Mouse (Mus musculus) liver, embryonic 15.5 days (tissue): Measurements from ENCODE around the gene Atrn. TPM values are rescaled to one million over a fixed set of nuclear protein-coding genes. Genes with fewer than 3 reads are reported as not detected.
A peak's percentile ranks its signal among the peaks of the same experiment; 100 is the strongest.

Experiments used
- ATAC-seq: fragments of 200-750 bp; cut with Nextera tagmentation; 2 replicates; pipeline ENCODE4 v1.8.0; 2017; ENCODE audit warnings: moderate number of reproducible peaks, mild to moderate bottlenecking, moderate library complexity; ENCODE audit not compliant: insufficient read depth
- H3K27ac ChIP-seq: fragments of 300-500 bp; sonication (generic); replicated peaks from 2 replicates; pipeline ENCODE4 v1.5.1; 2015; ENCODE audit warnings: mild to moderate bottlenecking, inconsistent platforms
- H3K27me3 ChIP-seq: fragments of 300-500 bp; sonication (generic); 2 replicates; pipeline ENCODE4 v1.6.1; 2015; ENCODE audit warnings: mild to moderate bottlenecking, inconsistent platforms
- H3K36me3 ChIP-seq: fragments of 300-500 bp; sonication (generic); replicated peaks from 2 replicates; pipeline ENCODE4 v1.6.1; 2015; ENCODE audit warnings: moderate library complexity, mild to moderate bottlenecking, inconsistent platforms
- H3K4me1 ChIP-seq: fragments of 300-500 bp; sonication (generic); replicated peaks from 2 replicates; pipeline ENCODE4 v1.6.1; 2015; ENCODE audit warnings: inconsistent platforms
- H3K4me2 ChIP-seq: fragments of 300-500 bp; sonication (generic); 2 replicates; pipeline ENCODE4 v1.6.1; 2015; ENCODE audit warnings: moderate library complexity, mild to moderate bottlenecking, inconsistent platforms
- H3K4me3 ChIP-seq: fragments of 300-500 bp; sonication (generic); replicated peaks from 2 replicates; pipeline ENCODE4 v1.5.1; 2015; ENCODE audit warnings: mild to moderate bottlenecking, inconsistent platforms
- H3K9ac ChIP-seq: fragments of 300-500 bp; sonication (generic); 2 replicates; pipeline ENCODE4 v1.6.1; 2015; ENCODE audit warnings: moderate library complexity, mild to moderate bottlenecking, inconsistent platforms
- H3K9me3 ChIP-seq: fragments of 300-500 bp; sonication (generic); replicated peaks from 2 replicates; pipeline ENCODE4 v1.6.1; 2016; ENCODE audit warnings: inconsistent platforms
- WGBS: fragments of 180-500 bp; shearing (Covaris S2); methylation state at CpG from one replicate; pipeline ENCODE4 v1.1.7; 2015; ENCODE audit warnings: mixed read lengths; ENCODE audit not compliant: insufficient replicate concordance; 5-methylcytosine and 5-hydroxymethylcytosine counted together
- polyA plus RNA-seq: library from polyadenylated mRNA; unstranded; fragments of >200 nt; fragmentation: Nextera tagmentation; extraction: Ambion mirVana; gene quantifications from 2 replicates; pipeline ENCODE4 v1.2.1, GENCODE M21; 2015

The Atrn gene
- polyA plus RNA-seq, 1 experiment from 2014 or later = 2.2 TPM

DNA sequence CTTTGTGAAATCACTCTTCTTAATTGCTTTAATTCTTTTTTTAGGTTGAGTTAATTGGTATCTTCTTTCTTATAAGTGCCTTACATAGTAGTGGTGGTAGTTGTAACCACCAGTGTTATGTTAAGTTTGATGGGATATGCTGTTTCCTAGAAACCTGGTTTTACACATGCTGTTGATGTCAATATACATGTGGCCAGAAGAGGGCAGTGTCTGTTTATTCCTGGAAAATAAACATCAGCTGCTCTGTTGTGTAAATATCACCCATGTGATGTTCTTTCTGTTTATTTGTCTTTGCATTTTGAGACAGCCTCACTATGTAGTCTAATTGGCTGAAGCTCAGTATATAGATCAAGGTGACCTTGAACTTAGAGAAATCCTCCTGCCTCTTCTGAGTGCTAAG lies 55.6 kb downstream of the Atrn start:
- no peaks in the 10 kb centered on the region; the same call in 1 of the 2 replicates for H3K4me1 ChIP-seq
- H3K4me2 ChIP-seq = no peak overlapping the region
- no peak overlapping the region for H3K4me3 ChIP-seq
- peaks cover 21% of the 10 kb centered on the region for H3K36me3 ChIP-seq
- H3K9me3 ChIP-seq = no peaks in the 10 kb centered on the region
- no peaks in the 10 kb centered on the region for H3K27me3 ChIP-seq
- H3K27ac ChIP-seq = no peak overlapping the region
- ATAC-seq = no peak
- no peak overlapping the region for H3K9ac ChIP-seq

DNA sequence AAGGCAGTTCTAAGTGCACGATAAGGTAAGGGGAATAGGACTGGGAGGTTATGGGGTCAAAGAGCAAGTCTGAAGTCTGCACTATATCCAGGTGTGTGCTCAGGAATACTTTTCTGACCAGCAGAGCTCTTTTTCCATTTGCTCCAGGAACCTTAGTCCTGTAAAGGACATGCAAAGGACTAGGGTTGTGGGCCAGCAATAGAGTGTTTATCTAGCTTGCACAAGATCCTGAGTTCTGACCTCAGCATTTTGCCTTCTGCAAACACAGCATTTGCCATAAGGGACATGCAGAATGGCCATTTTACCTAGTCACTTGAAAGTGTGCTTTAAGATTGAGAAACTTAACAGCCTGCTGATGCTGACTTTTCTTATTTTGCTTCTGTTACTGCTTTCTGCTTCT lies 58.7 kb downstream of the Atrn start:
- Histone ChIP-seq H3K27me3 (no peaks in the 10 kb centered on the region), H3K9me3 (no peaks in the 10 kb centered on the region), H3K4me2 (no peak overlapping the region), H3K4me1 (peaks cover 10% of the 10 kb centered on the region), H3K27ac (no peak overlapping the region; the same call in 1 of the 2 replicates), H3K4me3 (no peak overlapping the region), H3K36me3 (peaks cover 3% of the 10 kb centered on the region; the same call in 1 of the 2 replicates), H3K9ac (no peak overlapping the region)
- peak; percentile 15; the same call in 1 of the 2 replicates for ATAC-seq
- 74% methylated on average over 1 of the region's 1 CpGs for WGBS

GRCm38 (mm10) chr2:130971030-130971429 lies 64.7 kb downstream of the Atrn start:
- H3K4me3 ChIP-seq = no peak overlapping the region
- peak overlapping the region; percentile 8; the same call in 1 of the 2 replicates for H3K4me2 ChIP-seq
- H3K27ac ChIP-seq = peak overlapping the region; percentile 69
- WGBS = 26% methylated on average over 4 of the region's 4 CpGs
- peaks cover 65% of the 10 kb centered on the region for H3K4me1 ChIP-seq
- H3K9me3 ChIP-seq = no peaks in the 10 kb centered on the region
- H3K36me3 ChIP-seq = peaks cover 34% of the 10 kb centered on the region
- no peaks in the 10 kb centered on the region for H3K27me3 ChIP-seq
- no peak overlapping the region for H3K9ac ChIP-seq
- no peak for ATAC-seq

DNA sequence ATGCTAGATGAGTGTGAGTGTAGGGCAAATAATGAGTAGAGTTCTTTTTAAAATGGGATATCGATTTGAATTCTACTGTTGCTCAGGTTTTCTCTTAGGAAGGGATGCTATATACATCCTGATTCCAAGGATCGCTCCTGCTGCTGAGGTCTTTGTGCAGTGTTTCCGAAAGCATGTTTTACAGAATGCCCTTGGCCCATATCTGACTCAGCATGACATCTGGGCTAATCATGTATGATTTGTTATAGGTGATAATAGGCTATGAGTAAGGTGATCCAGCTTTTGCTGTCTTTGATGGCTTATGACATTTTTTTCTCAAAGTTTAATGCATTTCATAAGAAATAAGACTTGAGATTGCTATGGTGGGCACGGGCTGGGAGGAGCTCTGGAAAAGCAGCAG lies 66.1 kb downstream of the Atrn start:
- no peak overlapping the region for H3K4me2 ChIP-seq
- no peaks in the 10 kb centered on the region for H3K9me3 ChIP-seq
- no peak overlapping the region for H3K9ac ChIP-seq
- H3K36me3 ChIP-seq = peaks cover 38% of the 10 kb centered on the region
- WGBS = 74% methylated on average over 4 of the region's 4 CpGs
- H3K27ac ChIP-seq = peak overlapping the region; percentile 31; the same call in 1 of the 2 replicates
- H3K4me1 ChIP-seq = peaks cover 77% of the 10 kb centered on the region
- no peak overlapping the region for H3K4me3 ChIP-seq
- no peak for ATAC-seq
- no peaks in the 10 kb centered on the region for H3K27me3 ChIP-seq

GRCm38 (mm10) chr2:130974928-130975327 lies 68.6 kb downstream of the Atrn start:
- ATAC-seq = peak; percentile 81
- H3K9me3 ChIP-seq = no peaks in the 10 kb centered on the region
- H3K27me3 ChIP-seq = no peaks in the 10 kb centered on the region
- no peak overlapping the region for H3K4me3 ChIP-seq
- peaks cover 39% of the 10 kb centered on the region for H3K36me3 ChIP-seq
- 19% methylated on average over 1 of the region's 1 CpGs for WGBS
- H3K4me1 ChIP-seq = peaks cover 84% of the 10 kb centered on the region
- H3K9ac ChIP-seq = no peak overlapping the region
- peak overlapping the region; percentile 45 for H3K4me2 ChIP-seq
- H3K27ac ChIP-seq = peak overlapping the region; percentile 81

- Histone ChIP-seq H3K4me2 (peak overlapping the region; percentile 47), H3K9ac (peak overlapping the region; percentile 40; the same call in 1 of the 2 replicates), H3K27me3 (no peaks in the 10 kb centered on the region), H3K36me3 (peaks cover 38% of the 10 kb centered on the region), H3K4me1 (peaks cover 60% of the 10 kb centered on the region), H3K9me3 (no peaks in the 10 kb centered on the region), H3K27ac (peak overlapping the region; percentile 87), H3K4me3 (no peak overlapping the region)
- peak; percentile 82 for ATAC-seq
Measured at GRCm38 (mm10) chr2:130977589-130977988, 71.3 kb downstream of the Atrn start.

DNA sequence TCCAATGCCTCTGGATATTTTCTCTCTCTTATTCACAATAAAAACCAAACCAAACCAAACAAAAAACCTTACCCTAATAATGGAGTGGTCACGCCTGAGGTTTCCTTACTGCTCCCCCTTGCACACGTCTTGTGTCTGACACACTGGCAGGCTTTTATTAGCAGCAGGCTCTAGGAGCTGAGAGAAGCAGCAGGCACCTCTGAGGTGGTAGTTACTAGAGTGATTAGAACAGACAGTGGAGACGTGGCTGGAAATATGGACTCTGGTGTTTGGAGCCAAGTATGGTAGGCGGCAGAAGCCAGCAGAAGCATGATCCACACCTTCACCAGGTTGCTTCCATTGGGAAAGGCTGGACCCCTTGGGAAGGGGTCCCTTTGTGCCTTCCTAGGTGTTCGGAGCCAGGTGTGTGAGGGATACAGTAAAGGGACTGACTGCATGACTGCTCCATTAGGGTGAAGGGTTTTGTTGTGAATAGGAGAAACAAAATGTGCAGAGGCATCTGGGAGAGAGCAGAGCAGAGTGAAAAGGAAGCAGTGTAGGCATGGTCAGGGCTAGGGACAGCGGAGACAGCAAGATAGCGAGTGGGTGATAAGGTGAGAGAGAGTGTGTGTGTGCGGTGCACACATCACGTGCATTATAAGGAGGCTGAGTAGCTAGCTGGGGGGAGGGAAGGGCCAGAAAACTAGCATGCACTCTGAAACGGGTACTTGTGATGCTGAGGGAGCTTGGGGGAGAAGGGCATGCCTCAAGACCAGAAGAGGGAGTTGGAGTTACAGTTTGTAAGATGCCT lies 72.0 kb downstream of the Atrn start:
- Histone ChIP-seq H3K4me2 (peak overlapping the region; percentile 47), H3K4me1 (peaks cover 57% of the 10 kb centered on the region), H3K27me3 (no peaks in the 10 kb centered on the region), H3K9ac (peak overlapping the region; percentile 40; the same call in 1 of the 2 replicates), H3K4me3 (no peak overlapping the region), H3K27ac (peak overlapping the region; percentile 87), H3K36me3 (peaks cover 42% of the 10 kb centered on the region), H3K9me3 (no peaks in the 10 kb centered on the region)
- ATAC-seq = peak; percentile 69
- 37% methylated on average over 10 of the region's 10 CpGs for WGBS

GRCm38 (mm10) chr2:130979138-130979537 lies 72.8 kb downstream of the Atrn start:
- Histone ChIP-seq H3K4me1 (peaks cover 48% of the 10 kb centered on the region), H3K27me3 (no peaks in the 10 kb centered on the region), H3K9ac (no peak overlapping the region), H3K4me2 (peak overlapping the region; percentile 47; the same call in 1 of the 2 replicates), H3K9me3 (no peaks in the 10 kb centered on the region), H3K36me3 (peaks cover 33% of the 10 kb centered on the region), H3K4me3 (no peak overlapping the region), H3K27ac (no peak overlapping the region)
- no peak for ATAC-seq

DNA sequence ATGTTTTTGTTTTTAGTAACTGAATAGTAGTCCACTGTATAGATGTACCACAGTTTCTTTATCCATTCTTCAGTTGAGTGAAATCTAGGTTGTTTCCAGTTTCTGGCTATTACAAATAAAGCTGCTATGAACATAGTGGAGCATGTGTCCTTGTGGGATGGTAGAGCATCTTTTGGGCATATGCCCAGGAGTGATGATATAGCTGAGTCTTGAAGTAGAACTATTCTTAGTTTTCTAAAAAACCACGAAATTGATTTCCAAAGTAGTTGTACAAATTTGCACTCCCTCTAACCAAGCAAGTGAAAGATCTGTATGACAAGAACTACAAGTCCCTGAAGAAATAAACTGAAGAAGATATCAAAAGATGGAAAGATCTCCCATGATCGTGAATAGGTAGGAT lies 86.5 kb downstream of the Atrn start:
- 71% methylated on average over 2 of the region's 2 CpGs for WGBS
- ATAC-seq = no peak
- Histone ChIP-seq H3K36me3 (peaks cover 14% of the 10 kb centered on the region), H3K27ac (no peak overlapping the region), H3K4me1 (no peaks in the 10 kb centered on the region), H3K4me3 (no peak overlapping the region), H3K9ac (no peak overlapping the region), H3K4me2 (no peak overlapping the region), H3K9me3 (no peaks in the 10 kb centered on the region), H3K27me3 (no peaks in the 10 kb centered on the region)

DNA sequence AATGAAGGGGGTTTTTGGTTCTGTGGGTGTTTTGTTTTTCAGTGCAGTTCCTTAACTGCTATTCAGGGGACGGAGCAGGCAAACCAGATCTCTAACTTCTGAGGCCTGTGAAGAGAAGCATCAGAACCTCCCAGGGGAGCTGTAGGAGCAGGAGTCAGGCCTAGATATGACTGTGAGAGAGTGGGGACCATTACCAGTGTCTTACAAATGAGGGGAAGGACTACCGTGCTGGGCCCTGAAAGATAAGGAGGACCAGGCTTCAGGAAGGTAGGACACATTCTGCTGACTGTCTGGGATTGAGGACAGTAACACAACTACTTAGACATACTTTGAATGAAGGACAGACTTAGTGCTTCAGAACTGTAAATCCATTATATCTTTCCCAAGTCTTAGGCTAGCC lies 102.8 kb downstream of the Atrn start:
- Histone ChIP-seq H3K4me3 (no peak overlapping the region), H3K27me3 (no peaks in the 10 kb centered on the region), H3K36me3 (peaks cover 27% of the 10 kb centered on the region), H3K9ac (no peak overlapping the region), H3K9me3 (no peaks in the 10 kb centered on the region), H3K27ac (no peak overlapping the region), H3K4me1 (peaks cover 6% of the 10 kb centered on the region), H3K4me2 (no peak overlapping the region)
- ATAC-seq = no peak
- WGBS = 33% methylated on average over 2 of the region's 2 CpGs

- H3K27ac ChIP-seq = no peak overlapping the region
- peaks cover 6% of the 10 kb centered on the region for H3K4me1 ChIP-seq
- no peak overlapping the region for H3K4me2 ChIP-seq
- no peaks in the 10 kb centered on the region for H3K9me3 ChIP-seq
- H3K4me3 ChIP-seq = no peak overlapping the region
- WGBS = 67% methylated on average over 1 of the region's 1 CpGs
- H3K9ac ChIP-seq = no peak overlapping the region
- H3K27me3 ChIP-seq = no peaks in the 10 kb centered on the region
- peaks cover 30% of the 10 kb centered on the region for H3K36me3 ChIP-seq
- no peak for ATAC-seq
Measured at GRCm38 (mm10) chr2:131010566-131010965, 104.3 kb downstream of the Atrn start.

GRCm38 (mm10) chr2:131025230-131025629 lies 118.9 kb downstream of the Atrn start:
- no peak overlapping the region; the same call in 1 of the 2 replicates for H3K9ac ChIP-seq
- H3K4me2 ChIP-seq = no peak overlapping the region
- no peak for ATAC-seq
- no peaks in the 10 kb centered on the region for H3K9me3 ChIP-seq
- H3K4me1 ChIP-seq = peaks cover 16% of the 10 kb centered on the region
- no peak overlapping the region for H3K4me3 ChIP-seq
- peaks cover 38% of the 10 kb centered on the region for H3K36me3 ChIP-seq
- H3K27me3 ChIP-seq = no peaks in the 10 kb centered on the region
- WGBS = 62% methylated on average over 2 of the region's 2 CpGs
- no peak overlapping the region for H3K27ac ChIP-seq
